Mouse (Mus musculus): ENCODE data around the gene Lrrc74a. TPM values are rescaled to one million over a fixed set of nuclear protein-coding genes. Genes with fewer than 3 reads are reported as not detected.

Lrrc74a gene
- polyA plus RNA-seq, 1 experiment from 2014 or later, result not detected

DNA sequence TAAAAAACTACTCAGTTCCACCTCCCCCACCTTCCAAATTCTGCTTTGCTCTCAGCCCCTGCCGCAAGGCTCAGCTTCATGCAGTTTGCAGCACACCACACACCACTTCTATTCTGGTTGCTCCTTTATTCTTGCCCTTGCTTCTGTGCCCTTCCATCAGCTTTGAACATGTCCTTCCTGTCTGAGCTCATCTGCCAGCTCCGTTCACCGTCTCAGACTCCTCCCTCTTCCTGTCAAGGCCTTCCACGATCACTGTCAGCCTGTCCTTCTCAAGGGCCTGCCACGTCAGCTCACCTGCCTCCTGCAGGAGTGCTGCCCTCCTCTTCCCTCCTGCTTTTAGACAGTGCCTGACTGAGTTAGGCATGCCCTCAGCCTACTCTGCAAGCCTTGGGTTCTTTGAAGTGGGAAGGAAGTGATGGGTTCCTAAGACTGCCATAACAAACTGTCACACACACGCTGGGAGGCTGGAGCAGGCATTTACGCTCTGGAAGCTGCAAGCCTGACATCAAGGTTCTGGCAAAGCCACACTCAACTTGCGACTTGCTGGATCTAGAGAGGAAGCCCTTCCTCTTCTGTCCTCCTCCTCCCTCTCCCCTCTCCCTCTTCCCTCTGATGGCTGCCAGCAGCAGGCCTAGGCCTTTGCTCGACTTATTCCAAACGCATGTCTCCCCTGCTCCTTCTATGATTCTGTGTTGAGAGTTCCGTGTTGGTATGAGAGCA, 76.7 kb downstream of the Lrrc74a start:
- Histone ChIP-seq H3K36me3 (no peaks in the 10 kb centered on the region), H3K4me3 (no peak overlapping the region), H3K4me1 (replicated peaks) (peaks cover 81% of the 10 kb centered on the region), H3K9me3 (no peaks in the 10 kb centered on the region), H3K27me3 (no peaks in the 10 kb centered on the region), H3K4me2 (no peak overlapping the region), H3K27ac (replicated peaks) (peak overlapping the region; percentile 79), H3K9ac (no peak overlapping the region)
- WGBS, result 55% methylated on average over 11 of the region's 11 CpGs
- ATAC-seq (ENCODE audit: low FRiP score, low read depth), result no peak

DNA sequence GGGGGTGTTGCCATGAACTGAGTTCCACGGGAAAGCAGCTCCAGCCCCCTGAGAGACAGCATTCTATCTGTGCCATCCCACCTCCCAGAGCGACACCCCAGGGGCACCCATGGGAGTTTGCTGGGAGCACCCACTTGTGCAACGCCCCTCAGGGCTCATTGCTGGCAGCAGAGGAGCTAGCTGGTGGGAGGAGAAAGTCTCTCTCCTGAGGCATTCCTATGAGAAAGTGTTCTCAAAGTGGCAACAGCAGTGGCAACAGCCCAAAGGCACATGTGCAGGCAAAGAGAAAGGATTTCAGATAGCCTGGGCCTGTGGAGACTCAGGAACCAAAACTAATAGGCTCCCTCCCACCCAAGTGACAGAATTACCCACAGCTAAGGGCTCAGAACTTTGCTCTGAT, 78.6 kb downstream of the Lrrc74a start:
- peaks cover 82% of the 10 kb centered on the region for H3K4me1 ChIP-seq (replicated peaks)
- no peaks in the 10 kb centered on the region for H3K36me3 ChIP-seq
- no peak overlapping the region for H3K4me2 ChIP-seq
- peak overlapping the region; percentile 23; the same call in 1 of the 2 replicates for H3K27ac ChIP-seq (replicated peaks)
- no peak overlapping the region for H3K9ac ChIP-seq
- WGBS, result 66% methylated on average over 3 of the region's 3 CpGs
- H3K4me3 ChIP-seq, result no peak overlapping the region
- H3K9me3 ChIP-seq, result no peaks in the 10 kb centered on the region
- H3K27me3 ChIP-seq, result no peaks in the 10 kb centered on the region
- ATAC-seq (ENCODE audit: low FRiP score, low read depth), result no peak

Other genes with a start within 250 kb of the Lrrc74a start
- gene Vash1, start 55.7 kb upstream of the Lrrc74a start, polyA plus RNA-seq (2015; fragmentation: Nextera tagmentation; extraction: Ambion mirVana), result 35.0 and 38.0 TPM in 2 replicates
- gene Angel1, start 7.9 kb upstream of the Lrrc74a start, polyA plus RNA-seq (2015; fragmentation: Nextera tagmentation; extraction: Ambion mirVana), result 11.4 and 12.0 TPM in 2 replicates
- 72.9 and 87.3 TPM in 2 replicates for gene Irf2bpl, start 150.4 kb downstream of the Lrrc74a start, polyA plus RNA-seq (2015; fragmentation: Nextera tagmentation; extraction: Ambion mirVana)
- gene Cipc, start 212.7 kb downstream of the Lrrc74a start, polyA plus RNA-seq (2015; fragmentation: Nextera tagmentation; extraction: Ambion mirVana), result 45.1 and 46.1 TPM in 2 replicates